Mouse (Mus musculus): ENCODE data around the gene Dlgap1.

Dlgap1 gene

GRCm38 (mm10) chr17:70868577-70869229 is 899.8 kb downstream of the Dlgap1 start:
- no peak for DNase-seq (ENCODE audit: low spot score)

- DNase-seq (ENCODE audit: low spot score): no peak
Observed at GRCm38 (mm10) chr17:70870581-70870980, 901.7 kb downstream of the Dlgap1 start.

All from T-cell, adult 2 months (primary cell).